Mouse (Mus musculus) inflammation-experienced regulatory T-cells, adult 6 months (primary cell): ENCODE measurements around the gene Prg4. TPM values are rescaled to one million over a fixed set of nuclear protein-coding genes. Genes with fewer than 3 reads are reported as not detected.

Experiments used
- ATAC-seq: one replicate; pipeline ENCODE4 v1.8.0; 2017
- polyA plus RNA-seq, 3 experiments: library from polyadenylated mRNA; unstranded; fragments of 100-300 nt; shearing (Covaris generic); gene quantifications; one replicate each; pipeline ENCODE4 v1.2.1; 2017

Gene Prg4
- polyA plus RNA-seq, 3 experiments from 2014 or later, result 2.7 to 21.0 (median 16.6) TPM

DNA sequence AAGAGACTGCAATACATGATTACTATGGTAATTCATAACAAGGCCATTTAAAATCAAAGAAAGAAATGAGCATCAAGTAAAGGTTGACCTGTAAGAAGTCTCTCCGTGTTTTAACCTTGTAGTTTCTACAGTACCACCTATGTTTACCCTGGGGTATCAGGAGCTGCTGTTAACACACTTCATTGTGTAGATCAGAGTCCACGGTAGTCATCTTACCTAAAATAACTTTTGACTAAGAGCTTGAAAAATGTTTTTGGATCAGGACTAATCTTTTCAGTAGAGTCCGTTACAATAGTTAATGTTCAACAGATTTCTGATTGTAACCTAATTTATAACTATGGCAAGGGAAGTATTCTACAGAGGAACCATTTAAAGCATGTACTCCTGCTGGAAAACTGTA lies 61.4 kb downstream of the Prg4 start:
- no peak for ATAC-seq

DNA sequence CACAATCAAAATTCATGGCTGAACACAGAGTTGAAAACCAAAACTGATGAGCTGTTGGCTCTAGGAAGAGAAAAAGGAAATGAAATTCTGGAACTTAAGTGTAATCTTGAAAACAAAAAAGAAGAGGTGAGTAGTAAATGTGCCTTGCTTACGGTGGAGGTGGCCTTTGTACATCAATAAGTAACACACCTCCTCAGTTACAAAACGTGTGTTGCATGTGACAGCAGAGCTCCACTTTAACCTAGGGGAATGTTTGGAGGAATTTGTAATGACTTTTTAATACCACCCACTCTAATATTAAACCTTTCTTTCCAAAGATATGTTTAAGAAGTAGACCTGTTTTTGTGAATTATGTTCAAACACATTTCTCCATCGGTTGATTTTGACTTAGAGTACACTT lies 62.1 kb downstream of the Prg4 start:
- ATAC-seq, result no peak

Other genes with a start within 250 kb of the Prg4 start
- not detected for gene Pdc, start 146.7 kb downstream of the Prg4 start, polyA plus RNA-seq
- 100 to 1,000 TPM; 187 to 221 (median 196) TPM for gene Tpr, start 73.3 kb downstream of the Prg4 start, polyA plus RNA-seq
- gene Odr4, start 73.1 kb downstream of the Prg4 start, polyA plus RNA-seq, result 10 to 100 TPM; 30.3 to 35.3 (median 33.1) TPM